Mouse (Mus musculus) forebrain, embryonic 15.5 days (tissue): Measurements from ENCODE around the gene 4833427G06Rik. TPM values are rescaled to one million over a fixed set of nuclear protein-coding genes. Genes with fewer than 3 reads are reported as not detected.

Experiments used
- ATAC-seq: fragments of 200-750 bp; cut with Nextera tagmentation; replicated peaks from 2 replicates; pipeline ENCODE4 v1.8.0; 2017; ENCODE audit warnings: mild to moderate bottlenecking, moderate TSS enrichment, moderate library complexity
- H3K27ac ChIP-seq: fragments of 300-500 bp; sonication (generic); replicated peaks from 2 replicates; pipeline ENCODE4 v1.5.1; 2015; ENCODE audit warnings: mild to moderate bottlenecking, inconsistent platforms
- H3K27me3 ChIP-seq: fragments of 300-500 bp; sonication (generic); 2 replicates; pipeline ENCODE4 v1.6.1; 2015; ENCODE audit warnings: inconsistent platforms
- H3K36me3 ChIP-seq: fragments of 300-500 bp; sonication (generic); 2 replicates; pipeline ENCODE4 v1.6.1; 2015; ENCODE audit warnings: mild to moderate bottlenecking, inconsistent platforms
- H3K4me1 ChIP-seq: fragments of 300-500 bp; sonication (generic); 2 replicates; pipeline ENCODE4 v1.6.1; 2015; ENCODE audit warnings: inconsistent platforms
- H3K4me2 ChIP-seq: fragments of 300-500 bp; sonication (generic); replicated peaks from 2 replicates; pipeline ENCODE4 v1.6.1; 2015; ENCODE audit warnings: mild to moderate bottlenecking, inconsistent platforms
- H3K4me3 ChIP-seq: fragments of 300-500 bp; sonication (generic); 2 replicates; pipeline ENCODE4 v1.5.1; 2015; ENCODE audit warnings: mild to moderate bottlenecking, inconsistent platforms
- H3K9ac ChIP-seq: fragments of 300-500 bp; sonication (generic); replicated peaks from 2 replicates; pipeline ENCODE4 v1.6.1; 2015; ENCODE audit warnings: mild to moderate bottlenecking, inconsistent platforms
- H3K9me3 ChIP-seq: fragments of 300-500 bp; sonication (generic); 2 replicates; pipeline ENCODE4 v1.6.1; 2016; ENCODE audit warnings: inconsistent platforms
- WGBS: fragments of 180-500 bp; shearing (Covaris S2); methylation state at CpG from one replicate; pipeline ENCODE4 v1.1.7; 2015; ENCODE audit warnings: mixed read lengths; 5-methylcytosine and 5-hydroxymethylcytosine counted together
- microRNA counts: library from miRNA; unstranded; fragments of <30 nt; microRNA quantifications from one replicate; lab custom pipeline; 2016
- microRNA-seq: library from miRNA; unstranded; fragments of <30 nt; microRNA quantifications from one replicate; pipeline ENCODE4, GENCODE M21; 2016
- polyA plus RNA-seq: library from polyadenylated mRNA; unstranded; fragments of >200 nt; fragmentation: Nextera tagmentation; extraction: Ambion mirVana; gene quantifications from 2 replicates; pipeline ENCODE4 v1.2.1, GENCODE M21; 2015

Gene 4833427G06Rik
- polyA plus RNA-seq, 1 experiment from 2014 or later, result 1.1 TPM

DNA sequence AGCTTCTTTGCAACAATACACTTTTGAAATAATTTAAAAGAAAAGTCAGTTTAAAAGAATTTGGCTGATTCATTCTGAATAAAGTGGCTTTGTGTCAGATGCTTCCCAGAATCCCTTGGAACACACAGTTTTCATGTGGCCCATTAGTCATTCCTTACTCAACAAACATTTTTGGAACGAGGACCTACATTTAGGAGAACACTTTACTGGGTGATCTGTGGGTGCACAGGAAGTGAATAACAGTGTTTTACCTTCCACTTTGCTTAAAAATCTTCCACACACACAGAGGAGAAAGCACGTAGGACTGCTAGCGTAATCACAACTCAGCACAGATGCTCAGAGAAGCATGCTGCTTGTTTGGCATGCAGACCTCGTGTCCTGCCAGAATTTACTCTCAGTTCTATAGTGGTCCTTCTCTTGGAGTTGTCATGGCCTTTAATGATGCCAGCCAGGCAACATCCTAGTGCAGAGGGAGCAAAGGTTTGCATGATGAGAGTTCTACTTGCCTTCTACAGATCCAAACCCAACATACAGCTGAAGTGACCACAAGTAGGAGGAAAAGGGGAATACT lies 42.8 kb downstream of the 4833427G06Rik start:
- H3K4me1 ChIP-seq, result no peaks in the 10 kb centered on the region
- no peak overlapping the region for H3K9ac ChIP-seq
- no peak overlapping the region for H3K4me3 ChIP-seq
- no peaks in the 10 kb centered on the region for H3K36me3 ChIP-seq
- ATAC-seq, result no peak
- no peak overlapping the region for H3K4me2 ChIP-seq
- WGBS, result 53% methylated on average over 4 of the region's 4 CpGs
- H3K9me3 ChIP-seq, result no peaks in the 10 kb centered on the region
- no peaks in the 10 kb centered on the region for H3K27me3 ChIP-seq
- H3K27ac ChIP-seq, result no peak overlapping the region

DNA sequence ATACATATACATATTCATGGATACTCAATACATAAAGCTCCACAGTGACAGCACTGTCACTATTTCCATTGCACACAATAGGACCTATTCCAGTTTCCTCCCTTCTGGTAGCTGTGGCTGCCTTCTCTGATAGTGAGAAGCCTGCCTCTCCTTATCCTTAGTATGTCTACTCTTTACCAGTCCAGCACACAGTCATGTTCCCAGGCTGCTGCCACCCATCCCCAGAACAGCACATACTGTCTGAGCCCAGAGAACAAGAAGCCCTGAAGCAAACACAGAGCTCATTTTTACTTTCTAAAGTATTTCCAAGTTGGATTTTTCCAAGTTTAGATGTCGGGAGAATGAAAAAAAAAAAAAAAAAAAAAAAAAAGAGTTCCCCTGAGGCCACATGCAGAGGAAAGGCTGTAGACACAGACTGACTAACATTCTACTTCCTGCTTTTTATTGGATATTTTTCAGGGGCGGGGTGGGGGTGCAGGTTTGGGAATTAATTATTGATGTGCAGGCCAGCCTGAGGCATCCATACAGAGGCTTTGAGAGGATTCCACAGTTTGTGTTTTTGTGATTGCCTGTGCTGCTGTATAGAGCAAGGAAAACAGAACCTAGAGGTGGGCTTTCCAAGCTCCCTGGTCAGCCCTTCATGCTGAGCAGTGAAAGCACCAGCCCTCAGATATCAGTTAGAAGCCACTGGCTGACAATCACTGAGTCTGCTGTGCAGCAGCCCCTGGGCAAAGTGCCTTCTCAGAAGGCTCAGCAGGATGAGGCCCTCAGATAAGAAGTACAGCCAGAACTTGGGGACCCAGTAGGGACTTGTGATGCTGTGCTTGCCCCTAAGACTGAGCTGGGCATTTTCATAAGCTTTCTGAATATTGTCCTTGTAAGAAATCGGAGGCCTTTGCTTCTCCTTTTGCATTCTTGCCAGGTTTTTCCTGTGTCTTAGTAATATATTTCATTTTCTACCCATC lies 45.2 kb downstream of the 4833427G06Rik start:
- Histone ChIP-seq H3K4me1 (no peaks in the 10 kb centered on the region), H3K27me3 (no peaks in the 10 kb centered on the region), H3K4me2 (no peak overlapping the region), H3K9ac (no peak overlapping the region), H3K9me3 (no peaks in the 10 kb centered on the region), H3K27ac (no peak overlapping the region), H3K4me3 (no peak overlapping the region), H3K36me3 (no peaks in the 10 kb centered on the region)
- no peak for ATAC-seq
- 72% methylated on average over 3 of the region's 3 CpGs for WGBS

DNA sequence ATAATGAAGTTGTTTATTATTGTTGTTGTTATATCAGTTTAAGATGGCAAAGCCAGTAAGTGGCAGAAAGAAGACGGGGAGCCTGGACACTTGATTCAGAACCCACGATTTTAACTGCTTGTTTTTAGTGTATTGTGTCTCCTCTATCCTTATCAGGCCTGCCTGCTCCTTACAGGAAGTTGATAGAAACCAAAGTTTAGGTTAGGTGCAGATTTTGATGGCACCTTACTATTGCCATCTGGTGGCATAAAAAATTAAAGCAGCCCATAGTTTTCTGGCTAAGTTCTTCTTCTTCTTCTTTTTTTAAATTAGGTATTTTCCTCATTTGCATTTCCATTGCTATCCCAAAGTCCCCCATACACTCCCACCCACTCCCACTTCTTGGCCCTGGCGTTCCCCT lies 49.7 kb downstream of the 4833427G06Rik start:
- ATAC-seq, result no peak
- H3K27ac ChIP-seq, result no peak overlapping the region
- WGBS, result 78% methylated on average over 3 of the region's 3 CpGs

GRCm38 (mm10) chr9:51042136-51042535 lies 59.7 kb downstream of the 4833427G06Rik start:
- H3K9me3 ChIP-seq, result no peaks in the 10 kb centered on the region
- H3K27me3 ChIP-seq, result no peaks in the 10 kb centered on the region
- H3K4me2 ChIP-seq, result no peak overlapping the region
- no peak overlapping the region for H3K27ac ChIP-seq
- H3K9ac ChIP-seq, result no peak overlapping the region
- no peaks in the 10 kb centered on the region for H3K36me3 ChIP-seq
- WGBS, result 89% methylated on average over 6 of the region's 6 CpGs
- H3K4me3 ChIP-seq, result no peak overlapping the region
- ATAC-seq, result no peak
- H3K4me1 ChIP-seq, result no peaks in the 10 kb centered on the region

More for the DNA sequence above, 49.7 kb downstream of the 4833427G06Rik start:
- Histone ChIP-seq H3K9ac (no peak overlapping the region), H3K4me1 (no peaks in the 10 kb centered on the region), H3K9me3 (no peaks in the 10 kb centered on the region), H3K4me3 (no peak overlapping the region), H3K36me3 (no peaks in the 10 kb centered on the region), H3K4me2 (no peak overlapping the region), H3K27me3 (no peaks in the 10 kb centered on the region)

GRCm38 (mm10) chr9:51041491-51041980 lies 60.3 kb downstream of the 4833427G06Rik start:
- H3K4me2 ChIP-seq, result no peak overlapping the region
- no peaks in the 10 kb centered on the region for H3K9me3 ChIP-seq
- H3K9ac ChIP-seq, result no peak overlapping the region
- H3K36me3 ChIP-seq, result no peaks in the 10 kb centered on the region
- H3K27ac ChIP-seq, result no peak overlapping the region
- WGBS, result 89% methylated on average over 7 of the region's 7 CpGs
- no peaks in the 10 kb centered on the region for H3K4me1 ChIP-seq
- H3K27me3 ChIP-seq, result no peaks in the 10 kb centered on the region
- ATAC-seq, result no peak
- H3K4me3 ChIP-seq, result no peak overlapping the region

- H3K9ac ChIP-seq, result no peak overlapping the region
- H3K4me1 ChIP-seq, result no peaks in the 10 kb centered on the region
- no peaks in the 10 kb centered on the region for H3K9me3 ChIP-seq
- H3K27me3 ChIP-seq, result no peaks in the 10 kb centered on the region
- ATAC-seq, result no peak
- 73% methylated on average over 3 of the region's 3 CpGs for WGBS
- H3K27ac ChIP-seq, result no peak overlapping the region
- no peaks in the 10 kb centered on the region for H3K36me3 ChIP-seq
- no peak overlapping the region for H3K4me2 ChIP-seq
- H3K4me3 ChIP-seq, result no peak overlapping the region
Measured at GRCm38 (mm10) chr9:51032785-51033529, 68.9 kb downstream of the 4833427G06Rik start.

- no peaks in the 10 kb centered on the region for H3K9me3 ChIP-seq
- no peaks in the 10 kb centered on the region for H3K27me3 ChIP-seq
- no peak overlapping the region for H3K9ac ChIP-seq
- no peak for ATAC-seq
- no peaks in the 10 kb centered on the region for H3K4me1 ChIP-seq
- H3K27ac ChIP-seq, result no peak overlapping the region
- 74% methylated on average over 8 of the region's 8 CpGs for WGBS
- no peak overlapping the region for H3K4me3 ChIP-seq
- H3K36me3 ChIP-seq, result no peaks in the 10 kb centered on the region
- H3K4me2 ChIP-seq, result no peak overlapping the region
Measured at GRCm38 (mm10) chr9:51032291-51032690, 69.6 kb downstream of the 4833427G06Rik start.

DNA sequence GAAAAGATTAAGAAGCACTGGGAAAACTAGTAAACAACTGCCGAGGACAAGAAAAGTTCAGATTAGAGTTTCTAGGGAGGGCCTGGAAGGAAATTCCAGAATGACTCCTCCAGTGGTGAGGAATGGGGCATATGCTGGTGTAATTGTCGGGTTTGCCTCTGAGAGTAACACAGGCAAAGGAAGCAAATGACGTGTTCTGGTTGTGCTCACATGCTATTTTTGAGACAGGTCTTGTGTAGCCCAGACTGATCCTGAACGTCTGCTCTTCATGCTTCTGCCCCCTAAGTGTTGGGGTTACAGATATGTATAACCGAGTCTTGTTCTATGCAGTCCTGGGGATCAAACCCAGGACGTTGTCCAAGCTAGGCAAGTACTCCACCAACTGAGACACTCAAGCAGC lies 70.3 kb downstream of the 4833427G06Rik start:
- no peak for ATAC-seq
- no peak overlapping the region for H3K4me2 ChIP-seq
- H3K4me1 ChIP-seq, result no peaks in the 10 kb centered on the region
- no peaks in the 10 kb centered on the region for H3K27me3 ChIP-seq
- no peak overlapping the region for H3K9ac ChIP-seq
- H3K27ac ChIP-seq, result no peak overlapping the region
- no peaks in the 10 kb centered on the region for H3K9me3 ChIP-seq
- H3K4me3 ChIP-seq, result no peak overlapping the region
- no peaks in the 10 kb centered on the region for H3K36me3 ChIP-seq
- WGBS, result 79% methylated on average over 6 of the region's 6 CpGs

MicroRNA genes within 50 kb of the gene (microRNA counts, 519-probe panel; counts per million panel counts)
- microRNA mmu-miR-34b-3p (lab: Ali Mortazavi, UCI), result 2,252 counts per million, percentile 40 among the panel's probes with 10 or more counts
- 2,363 counts per million, percentile 47 among the panel's probes with 10 or more counts for microRNA mmu-miR-34b-5p (lab: Ali Mortazavi, UCI)
- 3,513 counts per million, percentile 84 among the panel's probes with 10 or more counts for microRNA mmu-miR-34c (lab: Ali Mortazavi, UCI)

Small RNA genes within 50 kb of the gene (microRNA-seq; reads per million reads assigned to microRNA genes)
- gene Mir34b (24.6 reads per million, percentile 34 among the genes with 10 or more reads in this experiment), gene Mir34c (455 reads per million, percentile 71 among the genes with 10 or more reads in this experiment)

Other genes with a start within 250 kb of the 4833427G06Rik start
- gene Sik2, start 93.0 kb downstream of the 4833427G06Rik start, polyA plus RNA-seq, result 19.5 and 21.2 TPM in 2 replicates
- not detected in 2 replicates for gene Btg4, start 41.2 kb downstream of the 4833427G06Rik start, polyA plus RNA-seq
- 1.5 and 1.9 TPM in 2 replicates for gene Layn, start 25.0 kb downstream of the 4833427G06Rik start, polyA plus RNA-seq
- gene Gm32742, start 63.4 kb upstream of the 4833427G06Rik start, polyA plus RNA-seq, result 0.04 TPM in 1 of 2 replicates, not detected in the other
- 0.14 TPM in 1 of 2 replicates, not detected in the other for gene Pou2af1, start 111.6 kb upstream of the 4833427G06Rik start, polyA plus RNA-seq
- gene Colca2, start 176.5 kb upstream of the 4833427G06Rik start, polyA plus RNA-seq, result 0.70 and 1.1 TPM in 2 replicates
- not detected in 2 replicates for gene 1810046K07Rik, start 226.8 kb upstream of the 4833427G06Rik start, polyA plus RNA-seq